Mouse (Mus musculus) lung, embryonic 14.5 days (tissue): ENCODE results near the gene Hhipl2. TPM values are rescaled to one million over a fixed set of nuclear protein-coding genes. Genes with fewer than 3 reads are reported as not detected.
"Not testable (repeated sequence)": the region's sequence is repeated elsewhere in the genome, so short reads cannot be mapped to it uniquely, and the experiment has no call there.

Source experiments
- ATAC-seq: fragments of 200-750 bp; cut with Nextera tagmentation; 2 replicates; pipeline ENCODE4 v1.8.0; 2017; ENCODE audit warnings: mild to moderate bottlenecking, moderate TSS enrichment, moderate library complexity; ENCODE audit not compliant: insufficient read depth
- DNase-seq: peaks from one replicate; pipeline ENCODE4 v3.0.0-alpha.2; 2015
- H3K27ac ChIP-seq: fragments of 300-500 bp; sonication (generic); 2 replicates; pipeline ENCODE4 v1.5.1; 2014; ENCODE audit warnings: low read depth, mild to moderate bottlenecking, moderate library complexity
- H3K27me3 ChIP-seq: fragments of 300-500 bp; sonication (generic); 2 replicates; pipeline ENCODE4 v1.6.1; 2014; ENCODE audit warnings: low read length, control low read depth; ENCODE audit not compliant: insufficient read depth
- H3K36me3 ChIP-seq: fragments of 300-500 bp; sonication (generic); 2 replicates; pipeline ENCODE4 v1.6.1; 2014; ENCODE audit warnings: control low read depth; ENCODE audit not compliant: insufficient read depth
- H3K4me1 ChIP-seq: fragments of 300-500 bp; sonication (generic); 2 replicates; pipeline ENCODE4 v1.6.1; 2014; ENCODE audit warnings: antibody characterized with exemption, control low read depth; ENCODE audit not compliant: insufficient read depth
- H3K4me2 ChIP-seq: fragments of 300-500 bp; sonication (generic); 2 replicates; pipeline ENCODE4 v1.6.1; 2014; ENCODE audit warnings: mild to moderate bottlenecking
- H3K4me3 ChIP-seq: fragments of 300-500 bp; sonication (generic); 2 replicates; pipeline ENCODE4 v1.5.1; 2014; ENCODE audit warnings: low read depth, low read length
- H3K9ac ChIP-seq: fragments of 300-500 bp; sonication (generic); 2 replicates; pipeline ENCODE4 v1.6.1; 2014
- H3K9me3 ChIP-seq: fragments of 300-500 bp; sonication (generic); 2 replicates; pipeline ENCODE4 v1.6.1; 2016; ENCODE audit warnings: low read depth, low read length, control low read depth
- CTCF ChIP-seq: IDR thresholded peaks from 2 replicates; pipeline ENCODE4 v1.5.1; 2016; ENCODE audit warnings: antibody characterized with exemption, low read depth
- WGBS: fragments of 180-500 bp; shearing (Covaris S2); extraction: QIAGEN DNeasy Blood & Tissue Kit; methylation state at CpG from one replicate; pipeline ENCODE4 v1.1.7; 2014; 5-methylcytosine and 5-hydroxymethylcytosine counted together
- polyA plus RNA-seq: library from polyadenylated mRNA; unstranded; fragments of >200 nt; fragmentation: Nextera tagmentation; extraction: Ambion mirVana; gene quantifications from 2 replicates; pipeline ENCODE4 v1.2.1, GENCODE M21; 2014

Hhipl2 gene
- polyA plus RNA-seq, 1 experiment from 2014 or later: 0.14 TPM

GRCm38 (mm10) chr1:183381816-183382215 lies 36.2 kb upstream of the Hhipl2 start:
- no peak overlapping the region for H3K27ac ChIP-seq
- no peaks in the 10 kb centered on the region for H3K4me1 ChIP-seq
- no peaks in the 10 kb centered on the region for H3K9me3 ChIP-seq
- no peaks in the 10 kb centered on the region for H3K36me3 ChIP-seq
- H3K4me3 ChIP-seq: no peak overlapping the region
- WGBS: 66% methylated on average over 5 of the region's 5 CpGs
- no peak for DNase-seq
- no peak for ATAC-seq
- 0 out of 2 replicates have a peak, but pooled peaks cover 3% of the 10 kb centered on the region for H3K27me3 ChIP-seq
- H3K4me2 ChIP-seq: no peak overlapping the region
- TF ChIP-seq CTCF: no peak
- no peak overlapping the region for H3K9ac ChIP-seq

GRCm38 (mm10) chr1:183382621-183383020 lies 35.4 kb upstream of the Hhipl2 start:
- no peak for TF ChIP-seq CTCF
- DNase-seq (no peak), ATAC-seq (no peak)
- no peaks in the 10 kb centered on the region for H3K9me3 ChIP-seq
- no peak overlapping the region for H3K4me3 ChIP-seq
- H3K4me2 ChIP-seq: no peak overlapping the region
- 78% methylated on average over 2 of the region's 2 CpGs for WGBS
- no peak overlapping the region for H3K27ac ChIP-seq
- no peak overlapping the region for H3K9ac ChIP-seq
- no peaks in the 10 kb centered on the region for H3K4me1 ChIP-seq
- H3K36me3 ChIP-seq: no peaks in the 10 kb centered on the region
- 0 out of 2 replicates have a peak, but pooled peaks cover 3% of the 10 kb centered on the region for H3K27me3 ChIP-seq

- not testable (repeated sequence) for H3K27me3 ChIP-seq, H3K4me2 ChIP-seq, H3K9ac ChIP-seq, ATAC-seq, H3K4me3 ChIP-seq, H3K27ac ChIP-seq, DNase-seq, H3K4me1 ChIP-seq, H3K9me3 ChIP-seq, H3K36me3 ChIP-seq
- 98% methylated on average over 3 of the region's 3 CpGs for WGBS
Measured at GRCm38 (mm10) chr1:183387421-183387820, 30.6 kb upstream of the Hhipl2 start.

GRCm38 (mm10) chr1:183388426-183389406 lies 29.3 kb upstream of the Hhipl2 start, which contains the start of gene Taf1a:
Gene Taf1a (plus strand): TSS chr1:183388981.
- Histone ChIP-seq H3K27me3 (0 out of 2 replicates have a peak, but pooled peaks cover 3% of the 10 kb centered on the region), H3K4me1 (0 out of 2 replicates have a peak, but pooled peaks cover 4% of the 10 kb centered on the region), H3K9me3 (no peaks in the 10 kb centered on the region), H3K9ac (peak within 1 kb of the TSS; percentile 69), H3K4me2 (peak within 1 kb of the TSS; percentile 68), H3K36me3 (peaks cover 11% of the 10 kb centered on the region; the same call in 1 of the 2 replicates), H3K4me3 (peak within 1 kb of the TSS; percentile 71), H3K27ac (peak within 1 kb of the TSS; percentile 59; the same call in 1 of the 2 replicates)
- whole genome bisulfite sequencing: 5% methylated on average over 44 of the region's 44 CpGs
- ATAC-seq (peak; percentile 99), DNase-seq (peak; percentile 97)
- no peak for TF ChIP-seq CTCF

GRCm38 (mm10) chr1:183403396-183403795 lies 14.6 kb upstream of the Hhipl2 start:
- ATAC-seq: no peak
- H3K27me3 ChIP-seq: no peaks in the 10 kb centered on the region
- peaks cover 70% of the 10 kb centered on the region for H3K36me3 ChIP-seq
- TF ChIP-seq CTCF: no peak
- no peak overlapping the region for H3K4me2 ChIP-seq
- 86% methylated on average over 3 of the region's 3 CpGs for WGBS
- H3K9ac ChIP-seq: no peak overlapping the region
- H3K4me3 ChIP-seq: no peak overlapping the region
- no peaks in the 10 kb centered on the region for H3K4me1 ChIP-seq
- H3K9me3 ChIP-seq: no peaks in the 10 kb centered on the region
- H3K27ac ChIP-seq: no peak overlapping the region
- no peak for DNase-seq

GRCm38 (mm10) chr1:183414081-183414727 lies 3.8 kb upstream of the Hhipl2 start:
- Histone ChIP-seq H3K4me2 (no peak overlapping the region), H3K36me3 (peaks cover 24% of the 10 kb centered on the region), H3K27me3 (no peaks in the 10 kb centered on the region), H3K9ac (no peak overlapping the region), H3K9me3 (no peaks in the 10 kb centered on the region), H3K27ac (no peak overlapping the region), H3K4me3 (no peak overlapping the region), H3K4me1 (no peaks in the 10 kb centered on the region)
- 87% methylated on average over 15 of the region's 15 CpGs for WGBS
- DNase-seq: no peak
- no peak for ATAC-seq
- TF ChIP-seq CTCF: no peak

- Histone ChIP-seq H3K4me2 (no peak overlapping the region), H3K27ac (no peak overlapping the region), H3K27me3 (no peaks in the 10 kb centered on the region), H3K9me3 (no peaks in the 10 kb centered on the region), H3K4me3 (no peak overlapping the region), H3K36me3 (no peaks in the 10 kb centered on the region), H3K9ac (no peak overlapping the region), H3K4me1 (no peaks in the 10 kb centered on the region)
- TF ChIP-seq CTCF: no peak
- WGBS: 79% methylated on average over 7 of the region's 7 CpGs
- ATAC-seq (no peak), DNase-seq (no peak)
Measured at GRCm38 (mm10) chr1:183419741-183420140, 1.7 kb downstream of the Hhipl2 start.
